Mouse (Mus musculus): ENCODE data around the gene Pgm1.

Gene Pgm1

DNA sequence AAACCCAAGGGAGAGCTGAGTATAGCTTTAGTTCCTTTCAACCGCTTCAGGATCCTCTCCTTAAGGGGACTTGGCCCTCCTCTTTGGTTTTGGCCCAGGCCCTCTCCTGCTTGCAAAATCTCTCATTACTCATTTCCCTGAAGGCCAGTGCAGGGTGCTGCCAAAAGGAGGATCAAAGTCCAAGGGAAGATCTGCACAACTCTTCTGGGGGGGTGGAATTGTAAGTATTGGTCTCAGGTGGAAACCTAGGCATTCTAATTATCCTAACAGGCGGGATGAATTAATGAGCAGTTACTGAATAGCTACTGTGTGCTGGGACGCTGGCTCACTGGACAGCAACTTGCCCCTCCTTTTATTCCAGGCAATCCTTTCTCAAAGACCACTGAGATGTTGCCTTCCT lies 82.3 kb downstream of the Pgm1 start:
- DNase-seq (ENCODE audit: low spot score in 2 of 2) = peak in 1 of 2 experiments; percentile 68

DNA sequence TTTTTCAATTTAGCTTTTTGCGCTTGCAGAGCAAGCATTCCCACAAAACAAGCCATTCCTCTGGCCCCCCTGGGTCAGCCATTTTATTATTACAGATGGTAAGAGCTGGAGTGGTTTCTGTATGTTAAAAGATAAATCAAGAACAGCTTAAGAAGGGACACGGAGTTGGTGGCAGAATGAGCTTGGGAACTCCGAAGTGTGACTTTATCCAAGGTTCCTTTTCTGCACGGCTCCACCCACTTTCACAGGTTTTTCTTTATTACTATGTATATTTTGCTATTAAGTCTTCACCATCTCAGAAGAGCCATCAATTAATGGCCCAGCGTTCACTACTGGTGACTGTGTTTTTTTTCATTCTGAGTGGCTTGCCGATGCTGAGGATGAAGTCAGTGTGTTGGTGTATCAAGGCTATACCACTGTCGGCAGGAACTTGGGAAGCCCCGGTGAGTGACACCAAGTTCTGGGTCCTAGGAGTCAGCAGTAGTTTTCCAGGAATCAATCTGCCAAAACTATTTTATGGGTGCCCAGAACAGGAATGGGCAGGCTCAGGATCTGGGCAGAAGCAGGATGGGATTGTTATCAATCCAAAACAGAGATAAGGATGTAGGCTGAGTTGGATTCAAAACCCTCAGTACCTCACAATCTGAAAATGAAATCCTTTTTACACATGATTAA lies 83.3 kb downstream of the Pgm1 start:
- no peak for DNase-seq (ENCODE audit: low spot score in 2 of 2)

DNA sequence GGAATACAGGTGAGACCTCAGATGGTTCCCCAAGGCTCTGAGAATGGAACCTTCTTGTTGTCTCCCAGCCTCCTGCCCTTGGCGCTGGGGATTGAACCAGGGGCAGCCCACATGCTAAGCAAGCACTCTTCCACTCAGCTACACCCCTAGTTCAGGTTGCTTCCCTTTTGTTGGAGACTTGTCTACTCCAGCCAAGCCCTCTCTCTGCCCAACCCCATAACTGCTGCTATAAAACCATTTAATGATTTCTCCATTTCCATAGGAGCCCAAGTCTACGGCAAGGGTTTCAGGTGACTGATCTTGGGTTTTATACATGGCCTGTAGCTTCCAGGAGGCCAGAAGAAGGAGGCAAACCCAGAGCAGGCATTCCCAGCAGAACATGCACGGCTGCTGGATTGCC lies 98.6 kb downstream of the Pgm1 start:
- DNase-seq (ENCODE audit: low spot score in 2 of 2) = no peak

DNA sequence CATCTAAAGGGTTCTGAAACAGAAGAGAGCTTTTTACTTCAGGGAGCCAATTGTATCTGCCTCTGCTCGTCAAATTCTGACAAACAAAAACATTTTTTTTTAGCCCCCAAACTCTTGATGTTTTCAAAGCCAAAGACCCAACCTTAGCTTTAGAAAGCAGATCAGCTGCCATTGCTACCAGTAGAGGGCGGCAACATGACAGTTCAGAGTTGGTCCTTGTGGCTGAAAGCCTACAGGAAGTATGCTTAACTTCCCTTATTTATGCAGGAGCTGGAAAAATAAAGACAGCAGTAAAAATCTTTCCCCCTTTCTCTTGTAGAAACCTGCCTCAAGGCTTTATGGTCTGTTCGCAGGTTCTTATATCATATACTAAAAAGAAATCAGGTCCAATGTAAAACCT lies 99.4 kb downstream of the Pgm1 start:
- peak; percentile 35 to 48 for DNase-seq (ENCODE audit: low spot score in 2 of 2)

DNA sequence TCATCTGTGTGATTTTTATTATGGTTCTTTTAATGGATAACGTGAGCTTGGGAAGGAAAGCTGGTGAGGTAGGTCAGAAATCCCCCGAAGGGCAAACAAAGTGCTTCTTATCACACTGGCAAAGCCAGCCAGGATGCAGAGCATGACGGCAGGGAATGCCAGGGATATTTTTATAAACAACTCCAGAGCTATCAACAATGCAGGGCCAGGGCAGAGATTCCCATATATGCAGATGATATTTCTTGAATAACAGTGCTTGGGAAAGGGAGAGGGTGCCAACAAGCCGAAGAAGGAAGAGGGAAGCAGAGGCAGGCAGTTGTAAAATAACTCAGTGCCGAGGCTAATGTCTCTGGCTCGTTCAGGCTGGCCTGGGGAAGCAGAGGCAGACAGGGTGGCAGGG lies 102.1 kb downstream of the Pgm1 start:
- DNase-seq (ENCODE audit: low spot score in 2 of 2) = no peak

DNA sequence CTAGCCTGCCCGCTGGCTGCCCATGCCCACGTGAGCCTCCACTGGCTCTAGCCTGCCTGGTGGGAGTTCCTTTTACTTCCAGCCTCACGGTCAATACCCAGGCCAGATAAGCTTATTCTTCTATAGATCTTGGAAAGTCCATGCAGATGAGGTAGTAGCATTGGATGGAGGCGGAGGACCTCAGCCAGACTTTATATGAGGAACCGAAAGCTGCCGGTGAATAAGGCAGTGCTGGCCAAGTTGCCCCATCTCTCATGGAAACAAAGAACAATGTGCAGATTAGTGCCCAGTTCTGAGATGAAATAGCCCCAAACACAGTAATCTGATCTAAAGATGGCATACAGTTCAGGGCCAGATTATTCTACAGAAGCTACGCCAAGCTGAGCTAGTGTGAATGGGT lies 103.4 kb downstream of the Pgm1 start:
- DNase-seq (ENCODE audit: low spot score in 2 of 2) = no peak

DNA sequence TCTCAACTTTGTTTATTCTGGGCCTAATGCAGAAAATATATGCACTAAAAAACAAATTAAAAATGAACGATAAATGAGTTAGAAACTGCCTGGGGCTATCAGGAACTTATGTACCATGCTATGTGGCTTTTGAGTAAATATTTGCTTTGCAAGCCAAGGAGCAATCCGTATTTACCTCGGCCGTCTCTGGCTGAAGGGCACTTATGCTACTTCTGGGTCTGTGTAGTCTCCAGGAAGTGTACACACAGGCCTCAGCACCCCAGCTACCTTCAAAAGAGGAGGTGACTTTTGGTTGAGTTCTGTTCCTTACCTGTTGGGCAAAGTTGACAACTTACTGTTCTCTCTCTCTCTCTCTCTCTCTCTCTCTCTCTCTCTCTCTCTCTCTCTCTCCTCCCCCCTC lies 104.7 kb downstream of the Pgm1 start:
- DNase-seq (ENCODE audit: low spot score in 2 of 2) = no peak

DNA sequence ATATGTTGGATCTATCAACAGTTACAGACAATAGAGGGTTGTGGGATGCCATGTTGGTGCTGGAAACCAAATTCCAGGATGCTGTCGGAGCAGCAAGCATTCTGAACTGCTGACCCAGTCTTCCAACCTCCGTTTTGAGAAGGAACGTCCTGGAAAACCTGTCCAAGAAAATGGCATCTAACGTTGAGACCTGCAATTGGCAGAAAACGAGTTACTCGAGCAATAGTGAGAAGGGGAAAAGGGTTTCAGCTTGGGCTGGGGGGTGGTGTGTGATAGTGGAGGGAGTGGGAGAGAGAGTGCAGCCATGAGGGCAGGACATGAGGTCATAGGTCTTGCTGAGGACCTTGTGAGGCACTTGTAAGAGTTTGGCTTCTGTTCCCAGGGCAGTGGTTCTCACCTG lies 105.8 kb downstream of the Pgm1 start:
- no peak for DNase-seq (ENCODE audit: low spot score in 2 of 2)

DNA sequence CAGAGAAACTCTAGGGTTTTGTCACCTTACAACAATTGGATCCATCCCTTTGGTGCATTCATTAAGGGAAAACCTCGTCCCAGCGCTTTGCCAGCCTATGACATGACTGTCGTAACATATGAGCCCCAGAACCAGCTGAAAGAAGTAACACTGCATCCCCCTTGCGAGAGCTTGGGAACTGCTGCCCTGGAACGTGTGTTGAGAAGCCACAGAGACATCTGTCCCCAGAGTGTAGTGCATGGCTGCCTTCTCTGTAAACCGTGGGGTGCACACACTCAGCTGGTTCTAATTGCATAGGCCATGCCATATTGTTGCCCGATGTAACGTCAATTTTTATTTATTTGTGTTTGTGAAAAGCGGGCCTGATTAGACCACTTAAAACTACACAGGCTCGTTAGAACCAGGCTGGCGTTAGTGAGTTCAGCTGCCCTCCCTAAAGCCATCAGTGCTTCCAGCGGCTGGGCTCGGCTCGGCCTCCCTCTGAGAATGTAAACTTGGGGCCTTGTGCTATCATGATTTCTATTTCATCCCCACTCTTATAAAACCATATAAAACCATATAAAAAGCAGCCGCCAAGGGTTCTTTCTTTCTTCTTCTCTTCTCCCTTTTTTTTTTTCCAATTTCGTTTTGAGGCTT lies 106.8 kb downstream of the Pgm1 start:
- no peak for DNase-seq (ENCODE audit: low spot score in 2 of 2)

Data from urinary bladder, adult 18-20 months (tissue).